Mouse (Mus musculus) G1E (cell line): ENCODE measurements around the gene Naif1. TPM values are rescaled to one million over a fixed set of nuclear protein-coding genes. Genes with fewer than 3 reads are reported as not detected.

Experiments
- ATAC-seq: 2 replicates; pipeline ENCODE4 v1.8.0; 2016; ENCODE audit warnings: mild to moderate bottlenecking; ENCODE audit not compliant: insufficient number of reproducible peaks, poor library complexity, low FRiP score, severe bottlenecking; ENCODE audit errors: extremely low read depth
- DNase-seq: peaks from one replicate; pipeline ENCODE4 v3.0.0; 2012; ENCODE audit warnings: low spot score
- H3K27me3 ChIP-seq: 2 replicates; pipeline ENCODE4 v1.6.1; 2012; ENCODE audit warnings: mild to moderate bottlenecking, low read length, inconsistent platforms; ENCODE audit not compliant: insufficient read depth
- H3K36me3 ChIP-seq: replicated peaks from 2 replicates; pipeline ENCODE3; 2012; ENCODE audit warnings: mild to moderate bottlenecking, inconsistent platforms
- H3K4me1 ChIP-seq: 2 replicates; pipeline ENCODE4 v1.6.1; 2012; ENCODE audit warnings: low read depth, low read length, inconsistent platforms, mixed read lengths; ENCODE audit not compliant: insufficient read depth
- H3K4me3 ChIP-seq: 2 replicates; pipeline ENCODE4 v1.5.1; 2012; ENCODE audit warnings: low read depth, mild to moderate bottlenecking, inconsistent platforms, low read length, moderate library complexity, mixed read lengths
- H3K9me3 ChIP-seq: replicated peaks from 2 replicates; pipeline ENCODE4 v1.6.1; 2012; ENCODE audit warnings: inconsistent platforms
- CTCF ChIP-seq: IDR thresholded peaks from 2 replicates; pipeline ENCODE4 v1.5.1; 2012; ENCODE audit warnings: low read depth, low read length, inconsistent platforms, mixed read lengths
- GATA1 ChIP-seq: IDR thresholded peaks from 2 replicates; pipeline ENCODE4 v1.6.1; 2012; ENCODE audit warnings: borderline replicate concordance, low read length, inconsistent platforms, mixed read lengths
- GATA2 ChIP-seq: IDR thresholded peaks from 2 replicates; pipeline ENCODE4 v1.6.1; 2012; ENCODE audit warnings: low read depth, low read length, inconsistent platforms, borderline replicate concordance
- POLR2AphosphoS5 ChIP-seq: IDR thresholded peaks from 2 replicates; pipeline ENCODE4 v1.6.1; 2012; ENCODE audit warnings: low read depth, low read length, inconsistent platforms; ENCODE audit not compliant: insufficient replicate concordance
- TAL1 ChIP-seq: conservative IDR thresholded peaks from 2 replicates; pipeline ENCODE4 v1.6.1; 2012; ENCODE audit warnings: low read depth, low read length, inconsistent platforms, mixed read lengths
- polyA plus RNA-seq: library from polyadenylated mRNA; stranded (reverse); fragments of >175 nt; gene quantifications from 2 replicates; pipeline ENCODE4 v1.2.3, GENCODE M21; 2012
- total RNA-seq, 2 experiments: library from RNA; stranded (forward) in 1 of 2; stranded (reverse) in 1 of 2; fragments of 200-1000 nt in 1 of 2; fragments of >200 nt in 1 of 2; fragmentation: Nextera tagmentation in 1 of 2; gene quantifications; 2 replicates each; pipeline ENCODE4 v1.2.3; 2014 to 2017

Naif1 gene
- total and polyA plus RNA-seq, 3 experiments = 3.9 to 6.9 (median 4.0) TPM

DNA sequence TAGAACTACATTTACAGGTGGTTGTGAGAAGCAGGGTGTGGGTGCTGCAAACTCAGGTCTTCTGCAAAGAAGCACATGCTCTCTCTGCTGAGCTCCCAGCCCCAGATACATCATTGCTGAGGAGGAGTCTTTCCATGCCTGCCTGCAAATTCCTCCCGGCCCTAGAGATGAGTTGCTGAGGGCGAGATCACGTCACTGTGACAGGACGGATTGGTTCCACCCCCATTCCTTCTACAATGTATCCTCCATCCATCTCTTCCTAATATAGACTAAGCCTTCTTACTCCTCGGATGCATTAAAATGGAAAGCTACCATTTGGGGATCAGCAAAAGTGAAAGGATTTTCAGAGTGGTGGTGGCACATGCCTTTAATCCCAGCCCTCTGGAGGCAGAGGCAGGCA lies 24.7 kb upstream of the Naif1 start:
- DNase-seq = no peak
- H3K4me1 ChIP-seq = peaks cover 50% of the 10 kb centered on the region

GRCm38 (mm10) chr2:32426141-32426540 lies 24.1 kb upstream of the Naif1 start:
- ATAC-seq (no peak), DNase-seq (no peak)
- H3K36me3 ChIP-seq = peaks cover 29% of the 10 kb centered on the region
- TF ChIP-seq GATA2 (no peak), TAL1 (no peak), GATA1 (no peak), POLR2AphosphoS5 (no peak), CTCF (no peak)
- H3K9me3 ChIP-seq = no peaks in the 10 kb centered on the region
- no peaks in the 10 kb centered on the region for H3K27me3 ChIP-seq
- peaks cover 50% of the 10 kb centered on the region for H3K4me1 ChIP-seq
- H3K4me3 ChIP-seq = no peak overlapping the region

More for the DNA sequence above, 24.7 kb upstream of the Naif1 start:
- Histone ChIP-seq H3K27me3 (no peaks in the 10 kb centered on the region), H3K9me3 (no peaks in the 10 kb centered on the region), H3K36me3 (peaks cover 31% of the 10 kb centered on the region), H3K4me3 (no peak overlapping the region)
- TF ChIP-seq TAL1 (no peak), GATA2 (no peak), POLR2AphosphoS5 (no peak)
- no peak for ATAC-seq

- no peak for TF ChIP-seq GATA2
- TF ChIP-seq CTCF = no peak
- TF ChIP-seq TAL1 = no peak
- TF ChIP-seq POLR2AphosphoS5 = no peak
- TF ChIP-seq GATA1 = no peak
- H3K36me3 ChIP-seq = peaks cover 25% of the 10 kb centered on the region
- H3K9me3 ChIP-seq = no peaks in the 10 kb centered on the region
- H3K4me1 ChIP-seq = peaks cover 47% of the 10 kb centered on the region
- H3K4me3 ChIP-seq = no peak overlapping the region
- no peak for ATAC-seq
- no peak for DNase-seq
- H3K27me3 ChIP-seq = no peaks in the 10 kb centered on the region
Observed at GRCm38 (mm10) chr2:32427720-32428119, 22.5 kb upstream of the Naif1 start.

DNA sequence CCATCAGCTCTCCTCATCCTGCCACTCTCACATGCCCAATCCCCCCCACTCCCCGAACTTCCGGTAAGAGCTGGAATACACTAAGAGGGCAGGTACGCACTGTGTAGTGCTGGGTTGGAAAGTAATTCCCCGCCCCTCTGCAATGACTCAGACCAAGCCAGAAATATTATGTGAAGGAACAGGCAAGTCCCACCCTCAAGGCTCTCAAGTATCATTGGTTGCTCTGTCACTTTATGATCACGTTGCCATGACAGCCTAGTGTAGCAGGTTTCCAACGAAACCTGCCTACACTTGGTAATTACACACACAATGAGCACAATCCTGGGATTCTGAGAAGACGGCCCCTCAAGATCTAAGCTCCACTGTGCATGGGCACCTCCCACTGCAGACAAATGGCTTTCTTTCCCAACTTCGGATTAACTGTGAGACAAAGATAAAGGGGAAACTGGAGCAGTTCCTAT lies 22.0 kb upstream of the Naif1 start:
- no peak overlapping the region for H3K4me3 ChIP-seq
- H3K27me3 ChIP-seq = no peaks in the 10 kb centered on the region
- peaks cover 26% of the 10 kb centered on the region for H3K36me3 ChIP-seq
- ATAC-seq = no peak; the same call in 1 of the 2 replicates
- no peak for TF ChIP-seq POLR2AphosphoS5
- no peak for TF ChIP-seq GATA2
- no peak for TF ChIP-seq CTCF
- no peak for TF ChIP-seq GATA1
- TF ChIP-seq TAL1 = no peak
- peak; percentile 12 for DNase-seq
- peaks cover 41% of the 10 kb centered on the region for H3K4me1 ChIP-seq
- H3K9me3 ChIP-seq = no peaks in the 10 kb centered on the region

GRCm38 (mm10) chr2:32429215-32429891 lies 20.9 kb upstream of the Naif1 start:
- ATAC-seq = no peak
- Histone ChIP-seq H3K36me3 (peaks cover 30% of the 10 kb centered on the region), H3K9me3 (no peaks in the 10 kb centered on the region), H3K27me3 (no peaks in the 10 kb centered on the region), H3K4me1 (peaks cover 31% of the 10 kb centered on the region), H3K4me3 (no peak overlapping the region)
- no peak for DNase-seq
- TF ChIP-seq GATA2 = no peak
- no peak for TF ChIP-seq GATA1
- TF ChIP-seq CTCF = no peak
- TF ChIP-seq TAL1 = no peak
- TF ChIP-seq POLR2AphosphoS5 = no peak

GRCm38 (mm10) chr2:32430701-32431676 lies 19.3 kb upstream of the Naif1 start:
- Histone ChIP-seq H3K36me3 (peaks cover 29% of the 10 kb centered on the region), H3K4me3 (no peak overlapping the region), H3K9me3 (no peaks in the 10 kb centered on the region), H3K4me1 (peaks cover 25% of the 10 kb centered on the region), H3K27me3 (no peaks in the 10 kb centered on the region)
- ATAC-seq = no peak
- DNase-seq = no peak
- TF ChIP-seq TAL1 = no peak
